Mouse (Mus musculus) forebrain, embryonic 15.5 days (tissue): ENCODE results near the gene Tlr2. TPM values are rescaled to one million over a fixed set of nuclear protein-coding genes. Genes with fewer than 3 reads are reported as not detected.
"Not testable (repeated sequence)": the region's sequence is repeated elsewhere in the genome, so short reads cannot be mapped to it uniquely, and the experiment has no call there.

Experiments
- ATAC-seq: fragments of 200-750 bp; cut with Nextera tagmentation; replicated peaks from 2 replicates; pipeline ENCODE4 v1.8.0; 2017; ENCODE audit warnings: mild to moderate bottlenecking, moderate TSS enrichment, moderate library complexity
- H3K27ac ChIP-seq: fragments of 300-500 bp; sonication (generic); replicated peaks from 2 replicates; pipeline ENCODE4 v1.5.1; 2015; ENCODE audit warnings: mild to moderate bottlenecking, inconsistent platforms
- H3K27me3 ChIP-seq: fragments of 300-500 bp; sonication (generic); 2 replicates; pipeline ENCODE4 v1.6.1; 2015; ENCODE audit warnings: inconsistent platforms
- H3K36me3 ChIP-seq: fragments of 300-500 bp; sonication (generic); 2 replicates; pipeline ENCODE4 v1.6.1; 2015; ENCODE audit warnings: mild to moderate bottlenecking, inconsistent platforms
- H3K4me1 ChIP-seq: fragments of 300-500 bp; sonication (generic); 2 replicates; pipeline ENCODE4 v1.6.1; 2015; ENCODE audit warnings: inconsistent platforms
- H3K4me2 ChIP-seq: fragments of 300-500 bp; sonication (generic); replicated peaks from 2 replicates; pipeline ENCODE4 v1.6.1; 2015; ENCODE audit warnings: mild to moderate bottlenecking, inconsistent platforms
- H3K4me3 ChIP-seq: fragments of 300-500 bp; sonication (generic); 2 replicates; pipeline ENCODE4 v1.5.1; 2015; ENCODE audit warnings: mild to moderate bottlenecking, inconsistent platforms
- H3K9ac ChIP-seq: fragments of 300-500 bp; sonication (generic); replicated peaks from 2 replicates; pipeline ENCODE4 v1.6.1; 2015; ENCODE audit warnings: mild to moderate bottlenecking, inconsistent platforms
- H3K9me3 ChIP-seq: fragments of 300-500 bp; sonication (generic); 2 replicates; pipeline ENCODE4 v1.6.1; 2016; ENCODE audit warnings: inconsistent platforms
- WGBS: fragments of 180-500 bp; shearing (Covaris S2); methylation state at CpG from one replicate; pipeline ENCODE4 v1.1.7; 2015; ENCODE audit warnings: mixed read lengths; 5-methylcytosine and 5-hydroxymethylcytosine counted together
- polyA plus RNA-seq: library from polyadenylated mRNA; unstranded; fragments of >200 nt; fragmentation: Nextera tagmentation; extraction: Ambion mirVana; gene quantifications from 2 replicates; pipeline ENCODE4 v1.2.1, GENCODE M21; 2015

The Tlr2 gene
- 0.95 and 0.99 TPM in 2 replicates for polyA plus RNA-seq

GRCm38 (mm10) chr3:83841095-83841850 lies at the start of gene Tlr2:
Gene Tlr2 (minus strand): TSS chr3:83841767.
- no peaks in the 10 kb centered on the region for H3K36me3 ChIP-seq
- no peak within 1 kb of the TSS for H3K27ac ChIP-seq
- WGBS = under 1% methylated on average over 35 of the region's 35 CpGs
- H3K4me1 ChIP-seq = peaks cover 9% of the 10 kb centered on the region
- peak within 1 kb of the TSS; percentile 45 for H3K9ac ChIP-seq
- ATAC-seq = peak; percentile 79
- no peaks in the 10 kb centered on the region for H3K27me3 ChIP-seq
- H3K9me3 ChIP-seq = no peaks in the 10 kb centered on the region
- peak within 1 kb of the TSS; percentile 45 for H3K4me3 ChIP-seq
- peak within 1 kb of the TSS; percentile 67 for H3K4me2 ChIP-seq

GRCm38 (mm10) chr3:83885163-83885562 lies 43.6 kb upstream of the Tlr2 start:
- WGBS = 81% methylated on average over 2 of the region's 2 CpGs
- H3K4me3 ChIP-seq = no peak overlapping the region
- H3K36me3 ChIP-seq = no peaks in the 10 kb centered on the region
- no peaks in the 10 kb centered on the region for H3K9me3 ChIP-seq
- no peaks in the 10 kb centered on the region for H3K27me3 ChIP-seq
- no peak overlapping the region for H3K9ac ChIP-seq
- no peak overlapping the region for H3K27ac ChIP-seq
- ATAC-seq = no peak
- no peaks in the 10 kb centered on the region for H3K4me1 ChIP-seq
- H3K4me2 ChIP-seq = no peak overlapping the region

DNA sequence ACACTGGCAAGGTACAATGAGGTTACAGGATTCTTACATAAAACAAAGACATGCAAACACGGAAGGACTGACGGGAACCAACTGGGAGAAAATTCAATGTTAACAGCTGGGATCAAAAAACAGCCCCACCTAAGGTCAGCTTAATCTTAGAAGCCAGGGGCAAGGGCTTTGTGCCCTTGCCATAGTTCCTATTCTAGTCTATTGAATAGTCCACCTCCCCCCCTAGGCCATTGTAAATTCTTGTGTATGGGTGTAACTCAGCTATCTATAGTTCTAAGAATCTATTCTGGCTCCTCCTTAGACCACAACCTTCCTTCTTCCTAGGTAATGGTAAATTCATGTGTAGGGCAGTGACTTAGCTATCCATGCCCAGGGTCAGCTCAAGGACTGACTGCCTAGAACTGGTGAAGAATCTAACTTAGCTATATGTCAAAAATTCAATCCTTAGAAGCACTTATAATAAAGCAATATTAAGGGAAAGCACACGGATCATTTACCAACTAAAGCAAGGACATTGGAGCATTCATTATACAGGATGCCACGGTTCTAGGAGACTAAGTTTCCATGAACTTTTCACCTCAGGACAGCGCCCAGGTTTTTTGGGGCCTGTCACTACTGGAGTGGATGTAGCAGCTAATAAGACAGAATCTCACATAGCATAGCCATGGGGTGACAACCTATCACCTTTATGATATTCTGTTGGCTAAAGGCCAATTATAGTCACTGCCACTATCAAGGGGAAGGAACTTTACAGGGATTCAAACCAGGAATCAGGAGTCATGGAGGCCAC lies 37.9 kb upstream of the Tlr2 start:
- not testable (repeated sequence) for H3K9ac ChIP-seq, H3K9me3 ChIP-seq, H3K27me3 ChIP-seq, H3K36me3 ChIP-seq, H3K4me2 ChIP-seq, H3K4me1 ChIP-seq, H3K27ac ChIP-seq, ATAC-seq, H3K4me3 ChIP-seq
- 88% methylated on average over 5 of the region's 5 CpGs for WGBS

GRCm38 (mm10) chr3:83878801-83879200 lies 37.2 kb upstream of the Tlr2 start:
- no peaks in the 10 kb centered on the region for H3K9me3 ChIP-seq

DNA sequence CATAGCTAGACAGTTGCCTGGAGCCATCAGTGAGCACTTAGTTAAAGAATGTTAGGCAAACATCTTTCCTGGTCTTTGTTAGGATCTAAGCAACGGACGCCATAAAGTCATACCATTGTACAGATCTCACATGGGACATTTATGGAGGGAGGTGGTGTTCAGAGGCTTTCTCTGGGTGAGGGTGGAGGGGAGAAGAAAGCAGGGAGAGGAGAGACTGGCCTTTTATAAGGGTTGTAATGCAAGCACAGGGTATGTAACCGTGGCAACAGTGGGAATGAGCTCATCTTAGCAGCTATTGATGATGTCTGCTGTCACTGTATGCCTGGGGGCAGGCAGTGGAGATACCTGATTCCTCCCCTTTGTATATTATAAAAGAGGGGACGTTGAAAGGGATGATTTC lies 34.7 kb upstream of the Tlr2 start:
- H3K4me2 ChIP-seq = no peak overlapping the region
- H3K9me3 ChIP-seq = no peaks in the 10 kb centered on the region
- H3K4me3 ChIP-seq = no peak overlapping the region
- no peak overlapping the region for H3K27ac ChIP-seq
- no peaks in the 10 kb centered on the region for H3K27me3 ChIP-seq
- ATAC-seq = no peak
- H3K9ac ChIP-seq = no peak overlapping the region
- no peaks in the 10 kb centered on the region for H3K36me3 ChIP-seq
- 67% methylated on average over 4 of the region's 4 CpGs for WGBS
- no peaks in the 10 kb centered on the region for H3K4me1 ChIP-seq

More at GRCm38 (mm10) chr3:83878801-83879200, 37.2 kb upstream of the Tlr2 start:
- Histone ChIP-seq H3K27me3 (no peaks in the 10 kb centered on the region), H3K4me1 (no peaks in the 10 kb centered on the region), H3K9ac (no peak overlapping the region), H3K36me3 (no peaks in the 10 kb centered on the region), H3K27ac (no peak overlapping the region), H3K4me2 (no peak overlapping the region), H3K4me3 (no peak overlapping the region)
- 90% methylated on average over 4 of the region's 4 CpGs for WGBS
- ATAC-seq = no peak

- H3K9ac ChIP-seq, ATAC-seq, H3K36me3 ChIP-seq, H3K4me1 ChIP-seq, H3K4me3 ChIP-seq, H3K9me3 ChIP-seq, H3K27me3 ChIP-seq, H3K27ac ChIP-seq, H3K4me2 ChIP-seq: not testable (repeated sequence)
- 90% methylated on average over 2 of the region's 2 CpGs for WGBS
These were observed 33.5 kb upstream of the Tlr2 start for GRCm38 (mm10) chr3:83875078-83875477.

- H3K4me3 ChIP-seq, H3K4me2 ChIP-seq, H3K4me1 ChIP-seq, H3K9ac ChIP-seq, H3K27me3 ChIP-seq, ATAC-seq, H3K27ac ChIP-seq, H3K9me3 ChIP-seq, H3K36me3 ChIP-seq: not testable (repeated sequence)
- 82% methylated on average over 2 of the region's 2 CpGs for WGBS
These were observed 31.3 kb upstream of the Tlr2 start for GRCm38 (mm10) chr3:83872853-83873252.

- not testable (repeated sequence) for H3K36me3 ChIP-seq
These were observed 30.4 kb upstream of the Tlr2 start for GRCm38 (mm10) chr3:83871962-83872361.

DNA sequence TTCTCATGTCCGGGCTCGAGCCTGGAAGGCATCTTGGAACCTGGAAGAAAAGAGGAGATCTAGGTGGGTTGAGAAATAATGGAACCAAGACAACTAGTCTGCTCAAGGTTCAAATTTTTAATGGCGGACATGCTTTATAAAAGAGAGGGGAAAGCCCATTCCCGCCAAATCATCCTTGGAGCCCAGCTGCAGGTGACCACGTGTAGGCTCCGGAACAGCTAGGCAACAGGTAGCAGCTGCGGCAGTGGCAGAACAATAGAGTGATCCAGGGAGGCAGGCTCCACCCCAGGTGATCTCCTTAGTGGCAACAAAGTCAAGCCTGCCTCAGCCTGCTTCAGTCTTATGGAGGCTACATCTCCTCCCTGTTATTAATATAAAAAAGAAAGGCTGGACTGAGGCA lies 30.0 kb upstream of the Tlr2 start:
- not testable (repeated sequence) for H3K9me3 ChIP-seq, H3K36me3 ChIP-seq, H3K27me3 ChIP-seq, H3K4me1 ChIP-seq, ATAC-seq, H3K4me2 ChIP-seq, H3K27ac ChIP-seq, H3K9ac ChIP-seq, H3K4me3 ChIP-seq
- WGBS = 90% methylated on average over 7 of the region's 7 CpGs

More at GRCm38 (mm10) chr3:83871962-83872361, 30.4 kb upstream of the Tlr2 start:
- not testable (repeated sequence) for H3K27me3 ChIP-seq, H3K27ac ChIP-seq, H3K9ac ChIP-seq, ATAC-seq, H3K4me1 ChIP-seq, H3K4me3 ChIP-seq, H3K4me2 ChIP-seq, H3K9me3 ChIP-seq
- WGBS = 89% methylated on average over 4 of the region's 4 CpGs

DNA sequence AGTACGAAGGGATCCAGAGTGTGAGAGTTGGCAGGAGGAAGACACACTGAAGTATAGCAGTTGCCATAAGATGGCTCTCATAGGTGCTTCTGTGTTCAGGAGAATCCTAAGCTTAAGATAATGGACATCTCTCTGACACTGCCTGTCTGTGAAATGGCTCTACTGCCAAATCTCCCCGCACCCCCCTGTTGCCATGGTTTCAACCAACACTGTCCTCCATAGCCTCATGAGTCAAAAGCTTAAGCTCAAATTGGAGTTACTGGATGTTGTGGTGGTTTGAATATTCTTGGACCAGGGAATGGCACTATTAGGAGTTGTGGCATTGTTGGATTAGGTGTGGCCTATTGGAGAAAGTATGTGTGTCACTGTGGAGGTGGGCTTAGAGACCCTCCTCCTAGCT lies 28.2 kb upstream of the Tlr2 start:
- 96% methylated on average over 2 of the region's 2 CpGs for WGBS
- Histone ChIP-seq H3K4me3 (no peak overlapping the region), H3K4me2 (no peak overlapping the region), H3K9ac (no peak overlapping the region), H3K27ac (no peak overlapping the region), H3K36me3 (no peaks in the 10 kb centered on the region), H3K4me1 (no peaks in the 10 kb centered on the region), H3K9me3 (no peaks in the 10 kb centered on the region), H3K27me3 (no peaks in the 10 kb centered on the region)
- no peak for ATAC-seq

GRCm38 (mm10) chr3:83867026-83867425 lies 25.5 kb upstream of the Tlr2 start:
- H3K9me3 ChIP-seq, H3K4me2 ChIP-seq, H3K4me3 ChIP-seq: not testable (repeated sequence)

GRCm38 (mm10) chr3:83865216-83865615 lies 23.6 kb upstream of the Tlr2 start:
- Histone ChIP-seq H3K9ac (no peak overlapping the region), H3K4me2 (no peak overlapping the region), H3K9me3 (no peaks in the 10 kb centered on the region), H3K4me3 (no peak overlapping the region), H3K4me1 (no peaks in the 10 kb centered on the region), H3K27me3 (no peaks in the 10 kb centered on the region), H3K27ac (no peak overlapping the region), H3K36me3 (no peaks in the 10 kb centered on the region)
- no peak for ATAC-seq
- 100% methylated on average over 2 of the region's 2 CpGs for WGBS

More at GRCm38 (mm10) chr3:83867026-83867425, 25.5 kb upstream of the Tlr2 start:
- H3K9ac ChIP-seq, H3K27me3 ChIP-seq, H3K36me3 ChIP-seq, H3K27ac ChIP-seq, ATAC-seq, H3K4me1 ChIP-seq: not testable (repeated sequence)
